Mouse (Mus musculus): ENCODE measurements around the gene Pdx1. TPM values are rescaled to one million over a fixed set of nuclear protein-coding genes. Genes with fewer than 3 reads are reported as not detected.

The Pdx1 gene
- polyA plus RNA-seq, 1 experiment, result 0.32 TPM

DNA sequence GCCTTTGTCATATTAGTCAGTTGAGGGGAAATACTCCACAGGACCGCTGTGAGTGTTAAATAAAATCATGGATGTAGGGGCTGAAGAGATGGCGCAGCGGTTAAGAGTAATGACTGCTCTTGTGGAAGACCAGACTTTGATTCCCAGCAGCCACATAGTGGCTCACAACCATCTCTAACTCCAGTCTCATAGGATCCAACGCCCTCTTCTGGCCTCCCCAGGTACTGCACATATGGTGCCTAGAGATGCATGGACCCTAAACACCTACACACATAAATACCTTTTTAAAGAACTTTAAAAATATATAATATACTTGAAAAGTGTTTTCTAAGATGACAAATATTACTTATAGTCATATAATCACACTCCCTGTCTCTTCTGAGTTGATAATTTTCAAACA lies 14.6 kb downstream of the Pdx1 start:
- Histone ChIP-seq H3K27me3 (ENCODE audit: control insufficient read depth, insufficient read depth, low read length) (peaks cover 2% of the 10 kb centered on the region; the same call in 1 of the 2 replicates), H3K27ac (ENCODE audit: insufficient read depth, low read depth, low read length) (no peak overlapping the region), H3K4me1 (ENCODE audit: control insufficient read depth, insufficient read depth, insufficient read length, low read length) (no peaks in the 10 kb centered on the region), H3K4me3 (ENCODE audit: low read depth, low read length) (no peak overlapping the region), H3K36me3 (ENCODE audit: control insufficient read depth, insufficient read depth, low read length) (no peaks in the 10 kb centered on the region)
- 80% methylated on average over 4 of the region's 4 CpGs for WGBS
- TF ChIP-seq CTCF (IDR thresholded peaks at IDR 0.05; ENCODE audit: extremely low read depth, insufficient read length, insufficient replicate concordance, low read depth, low read length), result peak; percentile 11; the same call in 1 of the 2 replicates
- no peak for TF ChIP-seq POLR2A (IDR thresholded peaks at IDR 0.05; ENCODE audit: low read depth, low read length)

DNA sequence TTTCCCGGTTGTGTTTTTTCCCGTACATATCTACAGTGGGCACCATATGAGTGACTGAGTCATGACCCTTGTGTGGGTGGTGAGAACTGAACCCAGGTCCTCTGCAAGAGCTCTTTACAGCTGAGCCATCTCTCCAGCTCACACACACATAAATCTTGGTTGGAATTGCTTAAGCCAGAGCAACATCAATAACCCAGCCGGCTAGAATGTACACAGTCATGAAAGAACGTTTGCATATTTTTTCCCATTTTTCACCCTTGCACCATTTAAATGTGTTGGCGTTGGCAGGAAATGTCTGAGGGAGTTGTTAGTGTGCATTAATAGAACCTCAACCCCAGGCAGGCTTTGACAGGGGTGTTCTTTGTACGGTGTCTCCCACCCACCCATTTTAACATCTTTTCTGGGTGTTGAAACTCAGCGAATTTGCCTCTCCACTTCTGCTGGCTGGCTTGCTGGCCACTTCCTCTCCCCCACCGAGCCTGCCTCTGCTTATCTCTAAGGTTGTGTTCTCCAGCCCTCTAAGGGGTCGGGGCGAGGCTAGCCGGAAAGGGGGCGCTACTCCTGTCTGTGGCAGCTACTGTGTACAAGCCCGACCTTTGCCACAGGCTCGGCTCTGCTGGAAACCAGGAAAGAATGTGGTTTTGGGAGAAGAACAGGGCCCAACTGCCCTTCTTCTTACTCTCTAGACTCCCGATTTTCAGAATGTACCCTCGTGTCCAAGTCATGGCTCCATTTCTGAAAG lies 22.2 kb downstream of the Pdx1 start:
- Histone ChIP-seq H3K4me3 (ENCODE audit: low read depth, low read length) (peak overlapping the region; percentile 26), H3K27me3 (ENCODE audit: control insufficient read depth, insufficient read depth, low read length) (no peaks in the 10 kb centered on the region; the same call in 1 of the 2 replicates), H3K27ac (ENCODE audit: insufficient read depth, low read depth, low read length) (peak overlapping the region; percentile 65), H3K4me1 (ENCODE audit: control insufficient read depth, insufficient read depth, insufficient read length, low read length) (peaks cover 12% of the 10 kb centered on the region), H3K36me3 (ENCODE audit: control insufficient read depth, insufficient read depth, low read length) (no peaks in the 10 kb centered on the region)
- no peak for TF ChIP-seq POLR2A (IDR thresholded peaks at IDR 0.05; ENCODE audit: low read depth, low read length)
- 0 out of 2 replicates have a peak, but pooled peaks have one; percentile 8 for TF ChIP-seq CTCF (IDR thresholded peaks at IDR 0.05; ENCODE audit: extremely low read depth, insufficient read length, insufficient replicate concordance, low read depth, low read length)
- 19% methylated on average over 16 of the region's 16 CpGs for WGBS

DNA sequence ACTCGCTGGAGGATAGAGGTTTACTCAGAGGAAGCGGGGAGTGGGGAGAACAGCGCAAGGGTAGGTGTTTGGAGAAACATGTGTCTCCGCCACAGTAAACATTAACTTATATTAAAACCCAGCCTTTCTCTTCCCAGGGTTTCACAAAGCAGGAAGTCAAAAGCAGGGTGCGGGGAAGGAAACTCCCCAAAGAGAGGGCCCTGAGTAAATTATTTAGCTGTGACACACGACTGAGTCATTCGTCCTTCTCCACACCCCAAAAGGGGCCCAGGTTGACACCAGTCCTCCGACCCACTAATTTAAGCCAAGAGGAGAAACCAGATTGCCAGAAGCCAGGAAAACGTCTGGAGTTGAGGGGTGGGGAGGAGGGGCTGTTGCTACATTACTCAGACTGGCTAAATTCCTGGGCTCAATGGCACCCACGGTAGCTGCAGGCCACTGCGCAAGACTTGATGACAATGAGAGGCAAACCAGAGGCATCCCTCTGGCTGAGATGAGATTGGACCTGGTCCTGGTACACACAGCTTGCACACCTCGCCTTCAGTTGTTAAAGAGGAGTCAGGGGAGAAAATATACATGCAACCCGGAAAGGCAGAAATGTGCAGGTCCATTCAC lies 22.9 kb downstream of the Pdx1 start:
- no peaks in the 10 kb centered on the region for H3K27me3 ChIP-seq (ENCODE audit: control insufficient read depth, insufficient read depth, low read length)
- TF ChIP-seq POLR2A (IDR thresholded peaks at IDR 0.05; ENCODE audit: low read depth, low read length), result no peak
- TF ChIP-seq CTCF (IDR thresholded peaks at IDR 0.05; ENCODE audit: extremely low read depth, insufficient read length, insufficient replicate concordance, low read depth, low read length), result no peak
- H3K4me1 ChIP-seq (ENCODE audit: control insufficient read depth, insufficient read depth, insufficient read length, low read length), result peaks cover 12% of the 10 kb centered on the region
- no peaks in the 10 kb centered on the region for H3K36me3 ChIP-seq (ENCODE audit: control insufficient read depth, insufficient read depth, low read length)
- peak overlapping the region; percentile 27 for H3K4me3 ChIP-seq (ENCODE audit: low read depth, low read length)
- 11% methylated on average over 13 of the region's 13 CpGs for WGBS
- peak overlapping the region; percentile 67 for H3K27ac ChIP-seq (ENCODE audit: insufficient read depth, low read depth, low read length)

DNA sequence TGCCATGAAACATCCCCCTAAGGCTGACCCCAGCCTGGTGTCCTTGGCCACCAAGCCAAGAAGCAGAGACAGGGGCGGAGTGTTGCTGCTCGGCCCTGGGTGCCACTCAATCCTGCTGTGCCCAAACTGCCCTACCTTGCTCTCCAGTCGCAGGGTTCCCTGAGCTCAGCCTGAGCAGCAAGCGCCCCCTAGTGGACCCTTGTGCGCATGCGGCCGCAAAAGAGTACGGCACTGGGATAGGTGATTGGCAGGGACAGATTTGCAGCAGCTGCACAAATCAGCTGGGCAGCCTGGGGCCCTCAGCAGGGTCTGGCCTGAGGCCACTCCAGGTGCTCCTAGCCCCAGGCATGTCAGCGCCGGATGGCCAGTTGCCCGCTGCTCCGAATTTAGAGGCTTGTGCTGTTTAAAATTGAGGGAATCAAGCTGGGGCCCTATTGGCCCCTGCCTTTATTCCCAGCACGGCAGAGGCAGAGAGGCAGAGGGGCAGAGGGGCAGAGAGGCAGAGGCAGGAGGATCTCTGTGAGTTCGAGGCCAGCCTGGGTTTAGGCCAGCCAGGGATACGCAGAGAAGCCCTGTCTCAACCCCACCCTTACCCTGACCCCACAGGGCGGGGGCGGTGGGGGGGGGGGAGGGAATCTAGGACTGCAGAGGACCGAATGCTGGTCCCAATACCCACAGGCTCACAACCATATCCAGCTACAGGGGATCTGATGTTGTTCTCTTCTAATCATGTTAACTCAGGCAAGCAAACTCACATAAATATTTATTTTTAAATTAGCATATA lies 23.6 kb downstream of the Pdx1 start:
- H3K4me1 ChIP-seq (ENCODE audit: control insufficient read depth, insufficient read depth, insufficient read length, low read length), result peaks cover 12% of the 10 kb centered on the region
- H3K27me3 ChIP-seq (ENCODE audit: control insufficient read depth, insufficient read depth, low read length), result no peaks in the 10 kb centered on the region
- peaks cover 2% of the 10 kb centered on the region; the same call in 1 of the 2 replicates for H3K36me3 ChIP-seq (ENCODE audit: control insufficient read depth, insufficient read depth, low read length)
- H3K27ac ChIP-seq (ENCODE audit: insufficient read depth, low read depth, low read length), result peak overlapping the region; percentile 67
- H3K4me3 ChIP-seq (ENCODE audit: low read depth, low read length), result peak overlapping the region; percentile 27
- no peak for TF ChIP-seq POLR2A (IDR thresholded peaks at IDR 0.05; ENCODE audit: low read depth, low read length)
- peak; percentile 90 for TF ChIP-seq CTCF (IDR thresholded peaks at IDR 0.05; ENCODE audit: extremely low read depth, insufficient read length, insufficient replicate concordance, low read depth, low read length)
- 11% methylated on average over 18 of the region's 18 CpGs for WGBS

DNA sequence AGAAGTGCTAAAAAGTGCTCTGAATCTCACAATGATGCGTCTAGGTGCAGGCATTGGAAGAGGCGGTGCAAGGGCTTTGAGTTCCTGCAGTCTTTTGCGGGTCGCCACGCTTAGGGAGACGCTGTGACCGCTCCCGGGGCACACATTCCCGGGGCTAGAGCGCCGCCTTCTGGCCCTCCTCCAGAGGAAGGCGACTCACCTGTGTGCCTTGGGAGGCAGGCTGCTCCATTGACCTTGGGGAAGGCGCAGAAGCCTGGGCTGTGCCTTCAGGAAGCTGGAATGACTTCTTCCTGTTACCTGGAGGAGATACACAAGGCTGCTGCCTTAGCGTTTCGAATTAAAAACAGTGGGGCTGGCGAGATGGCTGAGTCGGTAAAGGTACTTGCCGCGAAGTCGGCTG lies 24.4 kb downstream of the Pdx1 start:
- H3K27me3 ChIP-seq (ENCODE audit: control insufficient read depth, insufficient read depth, low read length), result no peaks in the 10 kb centered on the region
- TF ChIP-seq POLR2A (IDR thresholded peaks at IDR 0.05; ENCODE audit: low read depth, low read length) (no peak), CTCF (IDR thresholded peaks at IDR 0.05; ENCODE audit: extremely low read depth, insufficient read length, insufficient replicate concordance, low read depth, low read length) (peak; percentile 73)
- peaks cover 16% of the 10 kb centered on the region for H3K4me1 ChIP-seq (ENCODE audit: control insufficient read depth, insufficient read depth, insufficient read length, low read length)
- 4% methylated on average over 20 of the region's 20 CpGs for WGBS
- peak overlapping the region; percentile 82 for H3K27ac ChIP-seq (ENCODE audit: insufficient read depth, low read depth, low read length)
- H3K36me3 ChIP-seq (ENCODE audit: control insufficient read depth, insufficient read depth, low read length), result peaks cover 2% of the 10 kb centered on the region; the same call in 1 of the 2 replicates
- peak overlapping the region; percentile 53 for H3K4me3 ChIP-seq (ENCODE audit: low read depth, low read length)

DNA sequence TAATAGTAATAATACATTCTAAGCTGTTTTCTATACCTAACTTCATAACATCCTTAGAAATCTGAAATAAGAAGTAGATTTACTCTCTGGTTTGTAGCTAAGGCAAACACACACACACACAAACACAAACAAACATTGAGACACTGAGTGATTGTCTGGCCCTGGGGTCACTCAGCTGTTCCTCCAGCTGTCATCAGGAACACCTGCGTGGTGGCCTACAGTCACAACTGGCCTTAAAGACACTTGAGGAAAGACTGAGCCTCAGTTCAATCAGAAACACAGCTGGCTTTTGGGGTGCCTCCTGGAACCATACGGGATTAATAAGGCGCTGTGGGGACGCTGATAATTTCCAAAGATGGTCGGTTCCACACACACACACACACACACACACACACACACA lies 27.5 kb downstream of the Pdx1 start:
- H3K27ac ChIP-seq (ENCODE audit: insufficient read depth, low read depth, low read length), result no peak overlapping the region
- peaks cover 12% of the 10 kb centered on the region for H3K4me1 ChIP-seq (ENCODE audit: control insufficient read depth, insufficient read depth, insufficient read length, low read length)
- no peaks in the 10 kb centered on the region for H3K27me3 ChIP-seq (ENCODE audit: control insufficient read depth, insufficient read depth, low read length)
- TF ChIP-seq POLR2A (IDR thresholded peaks at IDR 0.05; ENCODE audit: low read depth, low read length) (no peak), CTCF (IDR thresholded peaks at IDR 0.05; ENCODE audit: extremely low read depth, insufficient read length, insufficient replicate concordance, low read depth, low read length) (no peak)
- peaks cover 20% of the 10 kb centered on the region for H3K36me3 ChIP-seq (ENCODE audit: control insufficient read depth, insufficient read depth, low read length)
- H3K4me3 ChIP-seq (ENCODE audit: low read depth, low read length), result no peak overlapping the region
- WGBS, result 45% methylated on average over 5 of the region's 5 CpGs

Data from small intestine, adult 2 months (tissue).